Mouse (Mus musculus): ENCODE results near the gene Sgtb. TPM values are rescaled to one million over a fixed set of nuclear protein-coding genes. Genes with fewer than 3 reads are reported as not detected.
A peak's percentile ranks its signal among the peaks of the same experiment; 100 is the strongest.

Gene Sgtb
- polyA plus RNA-seq, 1 experiment from 2014 or later = 22.1 TPM

- no peak for ATAC-seq (ENCODE audit: low FRiP score)
- H3K4me2 ChIP-seq = no peak overlapping the region
- 85% methylated on average over 2 of the region's 2 CpGs for WGBS
These were observed 24.9 kb upstream of the Sgtb start for GRCm38 (mm10) chr13:104084600-104084999.

GRCm38 (mm10) chr13:104089387-104089786 is 20.2 kb upstream of the Sgtb start:
- ATAC-seq (ENCODE audit: low FRiP score) = peak; percentile 55; the same call in 1 of the 2 replicates
- Histone ChIP-seq H3K4me1 (no peaks in the 10 kb centered on the region), H3K9me3 (no peaks in the 10 kb centered on the region), H3K4me2 (no peak overlapping the region), H3K4me3 (replicated peaks) (no peak overlapping the region), H3K27ac (no peak overlapping the region), H3K9ac (no peak overlapping the region), H3K36me3 (replicated peaks) (no peaks in the 10 kb centered on the region), H3K27me3 (no peaks in the 10 kb centered on the region)
- WGBS = 12% methylated on average over 1 of the region's 1 CpGs

More at GRCm38 (mm10) chr13:104084600-104084999, 24.9 kb upstream of the Sgtb start:
- Histone ChIP-seq H3K4me3 (replicated peaks) (no peak overlapping the region), H3K27ac (no peak overlapping the region), H3K9ac (no peak overlapping the region), H3K9me3 (no peaks in the 10 kb centered on the region), H3K27me3 (no peaks in the 10 kb centered on the region), H3K4me1 (no peaks in the 10 kb centered on the region), H3K36me3 (replicated peaks) (no peaks in the 10 kb centered on the region)

GRCm38 (mm10) chr13:104091734-104092133 is 17.8 kb upstream of the Sgtb start:
- H3K4me3 ChIP-seq (replicated peaks) = no peak overlapping the region
- H3K27ac ChIP-seq = no peak overlapping the region
- no peak for ATAC-seq (ENCODE audit: low FRiP score)
- H3K4me2 ChIP-seq = no peak overlapping the region
- no peak overlapping the region for H3K9ac ChIP-seq
- H3K9me3 ChIP-seq = no peaks in the 10 kb centered on the region
- H3K4me1 ChIP-seq = no peaks in the 10 kb centered on the region; the same call in 1 of the 2 replicates
- no peaks in the 10 kb centered on the region for H3K27me3 ChIP-seq
- no peaks in the 10 kb centered on the region for H3K36me3 ChIP-seq (replicated peaks)
- WGBS = 11% methylated on average over 1 of the region's 1 CpGs

GRCm38 (mm10) chr13:104094531-104095385 is 14.8 kb upstream of the Sgtb start:
- Histone ChIP-seq H3K36me3 (replicated peaks) (no peaks in the 10 kb centered on the region), H3K27me3 (no peaks in the 10 kb centered on the region), H3K9me3 (no peaks in the 10 kb centered on the region), H3K9ac (no peak overlapping the region), H3K4me2 (no peak overlapping the region), H3K4me3 (replicated peaks) (no peak overlapping the region), H3K4me1 (no peaks in the 10 kb centered on the region; the same call in 1 of the 2 replicates), H3K27ac (no peak overlapping the region)
- ATAC-seq (ENCODE audit: low FRiP score) = 0 out of 2 replicates have a peak, but pooled peaks have one; percentile 33
- WGBS = 82% methylated on average over 11 of the region's 11 CpGs

GRCm38 (mm10) chr13:104095955-104096354 is 13.6 kb upstream of the Sgtb start:
- Histone ChIP-seq H3K4me3 (replicated peaks) (no peak overlapping the region), H3K27me3 (no peaks in the 10 kb centered on the region), H3K9me3 (no peaks in the 10 kb centered on the region), H3K36me3 (replicated peaks) (no peaks in the 10 kb centered on the region), H3K4me1 (no peaks in the 10 kb centered on the region; the same call in 1 of the 2 replicates), H3K9ac (no peak overlapping the region), H3K4me2 (no peak overlapping the region), H3K27ac (no peak overlapping the region)
- 61% methylated on average over 7 of the region's 7 CpGs for WGBS
- no peak for ATAC-seq (ENCODE audit: low FRiP score)

- H3K4me1 ChIP-seq = no peaks in the 10 kb centered on the region; the same call in 1 of the 2 replicates
- H3K4me3 ChIP-seq (replicated peaks) = no peak overlapping the region
- no peak overlapping the region for H3K4me2 ChIP-seq
- H3K27ac ChIP-seq = no peak overlapping the region
- no peak overlapping the region for H3K9ac ChIP-seq
- H3K27me3 ChIP-seq = no peaks in the 10 kb centered on the region
- no peak for ATAC-seq (ENCODE audit: low FRiP score)
- no peaks in the 10 kb centered on the region for H3K36me3 ChIP-seq (replicated peaks)
- H3K9me3 ChIP-seq = no peaks in the 10 kb centered on the region
- 93% methylated on average over 7 of the region's 7 CpGs for WGBS
These were observed 12.4 kb upstream of the Sgtb start for GRCm38 (mm10) chr13:104097190-104097589.

GRCm38 (mm10) chr13:104100416-104100815 is 9.1 kb upstream of the Sgtb start:
- H3K9me3 ChIP-seq = no peaks in the 10 kb centered on the region; the same call in 1 of the 2 replicates
- H3K36me3 ChIP-seq (replicated peaks) = no peaks in the 10 kb centered on the region; the same call in 1 of the 2 replicates
- H3K4me1 ChIP-seq = no peaks in the 10 kb centered on the region; the same call in 1 of the 2 replicates
- no peak overlapping the region for H3K4me2 ChIP-seq
- ATAC-seq (ENCODE audit: low FRiP score) = no peak
- H3K9ac ChIP-seq = no peak overlapping the region
- no peak overlapping the region for H3K4me3 ChIP-seq (replicated peaks)
- H3K27ac ChIP-seq = no peak overlapping the region
- WGBS = 87% methylated on average over 4 of the region's 4 CpGs
- H3K27me3 ChIP-seq = no peaks in the 10 kb centered on the region

- Histone ChIP-seq H3K9me3 (no peaks in the 10 kb centered on the region; the same call in 1 of the 2 replicates), H3K36me3 (replicated peaks) (no peaks in the 10 kb centered on the region; the same call in 1 of the 2 replicates), H3K4me3 (replicated peaks) (no peak overlapping the region), H3K4me1 (no peaks in the 10 kb centered on the region), H3K4me2 (no peak overlapping the region), H3K27me3 (no peaks in the 10 kb centered on the region), H3K27ac (no peak overlapping the region), H3K9ac (no peak overlapping the region)
- WGBS = 93% methylated on average over 5 of the region's 5 CpGs
- ATAC-seq (ENCODE audit: low FRiP score) = no peak
These were observed 7.8 kb upstream of the Sgtb start for GRCm38 (mm10) chr13:104101606-104102235.

- peak overlapping the region; percentile 53; the same call in 1 of the 2 replicates for H3K27ac ChIP-seq
- 2% methylated on average over 24 of the region's 24 CpGs for WGBS
- H3K4me3 ChIP-seq (replicated peaks) = peak overlapping the region; percentile 76
- H3K36me3 ChIP-seq (replicated peaks) = no peaks in the 10 kb centered on the region; the same call in none of the 2 replicates
- ATAC-seq (ENCODE audit: low FRiP score) = no peak
- peak overlapping the region; percentile 98 for H3K4me2 ChIP-seq
- H3K9me3 ChIP-seq = no peaks in the 10 kb centered on the region; the same call in 1 of the 2 replicates
- H3K4me1 ChIP-seq = peaks cover 20% of the 10 kb centered on the region
- no peaks in the 10 kb centered on the region for H3K27me3 ChIP-seq
- H3K9ac ChIP-seq = peak overlapping the region; percentile 76
These were observed 772 bp upstream of the Sgtb start for GRCm38 (mm10) chr13:104108651-104109287.

GRCm38 (mm10) chr13:104109816-104110521 is 428 bp downstream of the Sgtb start:
- peak overlapping the region; percentile 76 for H3K4me3 ChIP-seq (replicated peaks)
- peak overlapping the region; percentile 76 for H3K9ac ChIP-seq
- 1% methylated on average over 38 of the region's 38 CpGs for WGBS
- H3K27ac ChIP-seq = no peak overlapping the region
- H3K27me3 ChIP-seq = no peaks in the 10 kb centered on the region
- peaks cover 2% of the 10 kb centered on the region; the same call in 1 of the 2 replicates for H3K36me3 ChIP-seq (replicated peaks)
- peak; percentile 85 for ATAC-seq (ENCODE audit: low FRiP score)
- H3K4me1 ChIP-seq = peaks cover 20% of the 10 kb centered on the region
- no peaks in the 10 kb centered on the region for H3K9me3 ChIP-seq
- H3K4me2 ChIP-seq = peak overlapping the region; percentile 98

- peak overlapping the region; percentile 76 for H3K9ac ChIP-seq
- 41% methylated on average over 7 of the region's 7 CpGs for WGBS
- peaks cover 6% of the 10 kb centered on the region; the same call in 1 of the 2 replicates for H3K36me3 ChIP-seq (replicated peaks)
- no peak overlapping the region for H3K27ac ChIP-seq
- peak overlapping the region; percentile 76 for H3K4me3 ChIP-seq (replicated peaks)
- H3K4me1 ChIP-seq = peaks cover 20% of the 10 kb centered on the region
- H3K9me3 ChIP-seq = no peaks in the 10 kb centered on the region
- no peaks in the 10 kb centered on the region for H3K27me3 ChIP-seq
- peak overlapping the region; percentile 98 for H3K4me2 ChIP-seq
- no peak for ATAC-seq (ENCODE audit: low FRiP score)
These were observed 985 bp downstream of the Sgtb start for GRCm38 (mm10) chr13:104110526-104110925.
